Mouse (Mus musculus): Measurements from ENCODE around the gene Tes.

GRCm38 (mm10) chr6:17066211-17066940 is 1.4 kb downstream of the Tes start:
- no peak for TF ChIP-seq CTCF (IDR thresholded peaks at IDR 0.05; ENCODE audit: extremely low read depth, insufficient read depth, low read length)
- TF ChIP-seq POLR2A (IDR thresholded peaks at IDR 0.05; ENCODE audit: extremely low read depth, insufficient read depth, low read length): no peak

Measured in cortical plate, adult 2 months (tissue).